In genomic region chr9:31687686-31688397, GRCm38 (mm10) we compare ENCODE assay signal across 7 mouse cellular contexts.
DNase-seq lines count a peak whose midpoint lies in the region; ATAC-seq lines count a peak whose summit lies in the region.

No protein-coding gene starts in this region.

- no peaks in the 10 kb centered on the region for H3K36me3 ChIP-seq in intestine, embryonic 15.5 days
- H3K36me3 ChIP-seq in lung, embryonic 16.5 days (ENCODE audit: control insufficient read depth, insufficient read depth, low read length): no peaks in the 10 kb centered on the region

- H3K9me3 ChIP-seq in intestine, embryonic 15.5 days: no peaks in the 10 kb centered on the region
- no peaks in the 10 kb centered on the region for H3K9me3 ChIP-seq in lung, embryonic 16.5 days (ENCODE audit: control insufficient read depth, low read length)

- peak; percentile 67 for DNase-seq in embryo, embryonic 9.5 days (ENCODE audit: extremely low spot score)
- DNase-seq in heart, adult 11 months: peak; percentile 93
- DNase-seq in retina, postnatal 1 day: peak; percentile 67
- DNase-seq in frontal cortex, postnatal 36 days (ENCODE audit: low spot score in 2 of 2): no peak
- no peak for DNase-seq in cerebellum, adult 11 months

- H3K27ac ChIP-seq in intestine, embryonic 15.5 days: no peak overlapping the region
- no peak overlapping the region for H3K27ac ChIP-seq in lung, embryonic 16.5 days (ENCODE audit: low read length)

- peak; percentile 48 for ATAC-seq in intestine, embryonic 15.5 days
- no peak for ATAC-seq in lung, embryonic 16.5 days (ENCODE audit: low read depth)

- H3K27me3 ChIP-seq in intestine, embryonic 15.5 days (replicated peaks): no peaks in the 10 kb centered on the region
- no peaks in the 10 kb centered on the region for H3K27me3 ChIP-seq in lung, embryonic 16.5 days (ENCODE audit: control insufficient read depth, insufficient read depth, low read depth, low read length)

- peak overlapping the region; percentile 15 for H3K4me3 ChIP-seq in intestine, embryonic 15.5 days (replicated peaks)
- H3K4me3 ChIP-seq in lung, embryonic 16.5 days (ENCODE audit: low read length): peak overlapping the region; percentile 33

- H3K4me1 ChIP-seq in intestine, embryonic 15.5 days (replicated peaks): peaks cover 11% of the 10 kb centered on the region; the same call in 1 of the 2 replicates
- peaks cover 25% of the 10 kb centered on the region for H3K4me1 ChIP-seq in lung, embryonic 16.5 days (replicated peaks; ENCODE audit: control insufficient read depth, insufficient read depth, low read length)

- H3K9ac ChIP-seq in intestine, embryonic 15.5 days: no peak overlapping the region
- peak overlapping the region; percentile 48; the same call in 1 of the 2 replicates for H3K9ac ChIP-seq in lung, embryonic 16.5 days (ENCODE audit: low read length)

- H3K4me2 ChIP-seq in intestine, embryonic 15.5 days (replicated peaks): peak overlapping the region; percentile 61
- peak overlapping the region; percentile 54 for H3K4me2 ChIP-seq in lung, embryonic 16.5 days (ENCODE audit: low read depth, low read length)

- 17% methylated on average over 17 of the region's 17 CpGs for WGBS in intestine, embryonic 15.5 days
- 19% methylated on average over 17 of the region's 17 CpGs for WGBS in lung, embryonic 16.5 days

Comparison
In these comparisons a context has a peak if more than half of its experiments do, and no peak if none do; other contexts are left out.
1. DNase-seq: peak in embryo, embryonic 9.5 days (single experiment), heart, adult 11 months (single experiment) and retina, postnatal 1 day (single experiment); none in frontal cortex, postnatal 36 days (0 of 2) and cerebellum, adult 11 months (single experiment).